Mouse (Mus musculus) ovary, adult 18-20 months (tissue): ENCODE data around the gene 3110040N11Rik.
"Not testable (repeated sequence)": the region's sequence is repeated elsewhere in the genome, so short reads cannot be mapped to it uniquely, and the experiment has no call there.

ENCODE experiments used
- DNase-seq: peaks from one replicate; pipeline ENCODE4 v3.0.0; 2022; ENCODE audit warnings: low spot score, mixed read lengths

Gene 3110040N11Rik

DNA sequence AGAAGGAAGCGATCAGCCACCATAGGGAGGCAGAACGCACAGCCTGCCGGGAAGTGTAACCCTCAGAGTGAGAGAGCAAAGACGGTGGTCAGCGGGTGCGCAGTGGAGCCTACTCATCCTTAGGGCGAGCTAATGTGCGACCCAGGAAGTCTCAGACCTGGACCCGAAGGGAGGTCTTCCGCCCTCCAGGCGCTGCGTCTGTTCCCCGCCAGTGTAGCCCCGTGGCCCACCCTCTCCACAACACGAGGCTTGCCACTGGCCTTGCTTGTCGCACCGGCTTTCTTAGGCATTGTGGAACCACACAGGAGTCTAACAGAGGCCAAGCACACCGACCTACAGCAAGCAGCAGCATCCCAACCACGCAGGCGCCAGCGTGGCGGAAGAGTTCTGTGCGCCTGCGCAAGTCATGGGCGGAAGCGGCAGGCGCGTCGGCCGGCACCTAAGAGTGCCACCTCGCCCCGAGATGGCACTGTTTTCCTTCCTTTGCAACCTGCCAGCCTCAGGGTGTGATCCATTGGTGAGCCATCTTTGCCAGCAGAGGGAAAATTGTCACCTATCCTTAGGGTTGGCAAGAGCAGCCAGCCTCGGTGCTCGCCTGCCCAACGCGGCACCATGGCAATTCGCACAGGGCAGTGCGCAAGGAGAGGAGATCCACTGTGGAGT lies at the start of gene 3110040N11Rik:
3110040N11Rik (minus strand) TSS at position 384 of the 663 bp plus-strand sequence.
- DNase-seq = peak; percentile 75

DNA sequence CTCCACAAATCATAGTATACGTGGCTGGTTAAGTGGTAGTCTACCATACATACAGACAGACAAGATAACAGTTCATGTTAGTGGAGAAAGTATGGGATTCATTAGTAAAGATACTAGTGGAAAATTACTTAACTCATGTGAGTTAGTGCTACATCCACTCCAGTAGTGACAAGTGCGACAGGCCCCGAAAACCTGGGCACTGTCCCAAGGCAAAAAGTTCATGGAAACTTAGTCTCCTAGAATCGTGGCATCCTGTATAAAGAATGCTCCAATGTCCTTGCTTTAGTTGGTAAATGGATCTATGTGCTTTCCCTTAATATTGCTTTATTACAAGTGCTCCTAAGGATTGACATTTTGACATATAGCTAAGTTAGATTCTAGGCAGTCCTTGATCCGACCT lies 48.5 kb upstream of the 3110040N11Rik start:
- DNase-seq = not testable (repeated sequence)

GRCm38 (mm10) chr7:81835430-81835829 lies 46.2 kb upstream of the 3110040N11Rik start:
- DNase-seq = no peak

GRCm38 (mm10) chr7:81834847-81835246 lies 45.6 kb upstream of the 3110040N11Rik start:
- no peak for DNase-seq

GRCm38 (mm10) chr7:81829379-81829894 lies 40.2 kb upstream of the 3110040N11Rik start, which contains the start of gene Btbd1:
Gene Btbd1, minus strand, starts transcription at chr7:81829431.
- DNase-seq = peak; percentile 75

GRCm38 (mm10) chr7:81828681-81829378 lies 39.6 kb upstream of the 3110040N11Rik start:
- peak; percentile 48 for DNase-seq

GRCm38 (mm10) chr7:81827806-81828667 lies 38.8 kb upstream of the 3110040N11Rik start:
- no peak for DNase-seq

DNA sequence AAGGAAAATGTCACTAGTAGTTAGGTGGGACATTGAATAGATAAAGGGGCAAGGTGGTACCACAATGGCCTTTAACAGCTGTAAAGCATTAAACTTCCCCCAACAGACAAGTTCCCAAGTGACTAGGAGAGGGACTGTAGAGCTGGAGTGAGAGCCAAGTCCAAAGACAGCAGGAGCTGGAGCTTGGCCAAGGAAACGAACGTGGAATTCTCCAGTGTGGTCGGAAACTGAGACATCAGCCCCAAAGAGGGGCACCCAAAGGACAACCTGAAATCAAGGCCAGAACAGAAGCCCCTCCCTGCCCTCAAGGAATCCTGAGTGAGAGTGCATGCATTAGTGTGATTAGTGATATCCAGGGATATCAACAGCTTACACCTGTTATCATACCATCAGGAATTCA lies 36.1 kb upstream of the 3110040N11Rik start:
- DNase-seq = no peak

GRCm38 (mm10) chr7:81824906-81825305 lies 35.6 kb upstream of the 3110040N11Rik start:
- DNase-seq = no peak

DNA sequence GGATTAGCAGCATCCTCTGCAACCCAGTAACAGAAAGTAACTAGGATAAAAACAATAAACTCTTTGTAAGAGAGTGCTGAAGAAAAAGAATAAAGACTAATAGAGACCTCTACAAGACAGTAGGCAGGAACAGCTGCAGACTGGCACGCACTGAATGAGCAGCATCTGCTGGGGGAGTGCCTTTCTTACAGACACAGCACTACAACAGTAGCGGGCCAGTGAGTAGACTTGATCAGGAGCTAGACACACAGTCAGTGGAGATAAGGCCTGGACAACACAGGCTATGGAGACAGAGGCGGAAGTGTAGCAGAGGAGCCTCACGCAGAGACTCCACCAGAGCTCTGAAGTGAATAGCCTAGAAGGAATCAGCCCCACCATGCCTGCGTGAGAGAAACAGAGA lies 16.8 kb upstream of the 3110040N11Rik start:
- no peak for DNase-seq

DNA sequence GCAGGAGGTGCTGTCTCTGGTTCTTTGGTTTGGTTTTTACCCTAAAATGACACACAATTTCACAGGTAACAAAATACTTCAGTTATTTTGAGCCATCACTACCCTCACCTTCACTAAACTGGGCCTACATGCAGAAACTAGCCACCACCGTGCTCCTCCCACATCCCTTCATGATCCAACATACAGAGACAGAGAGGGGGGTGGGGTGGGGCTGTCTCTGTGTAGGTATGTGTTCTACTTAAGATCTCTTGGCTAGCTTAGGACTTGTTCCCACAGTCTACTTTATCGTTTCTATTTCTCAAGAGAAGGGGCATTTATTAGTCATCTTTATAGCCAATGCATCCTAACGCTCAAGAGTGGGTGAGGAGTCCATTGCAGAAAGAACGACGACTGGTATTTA lies 742 bp downstream of the 3110040N11Rik start:
- DNase-seq = no peak

DNA sequence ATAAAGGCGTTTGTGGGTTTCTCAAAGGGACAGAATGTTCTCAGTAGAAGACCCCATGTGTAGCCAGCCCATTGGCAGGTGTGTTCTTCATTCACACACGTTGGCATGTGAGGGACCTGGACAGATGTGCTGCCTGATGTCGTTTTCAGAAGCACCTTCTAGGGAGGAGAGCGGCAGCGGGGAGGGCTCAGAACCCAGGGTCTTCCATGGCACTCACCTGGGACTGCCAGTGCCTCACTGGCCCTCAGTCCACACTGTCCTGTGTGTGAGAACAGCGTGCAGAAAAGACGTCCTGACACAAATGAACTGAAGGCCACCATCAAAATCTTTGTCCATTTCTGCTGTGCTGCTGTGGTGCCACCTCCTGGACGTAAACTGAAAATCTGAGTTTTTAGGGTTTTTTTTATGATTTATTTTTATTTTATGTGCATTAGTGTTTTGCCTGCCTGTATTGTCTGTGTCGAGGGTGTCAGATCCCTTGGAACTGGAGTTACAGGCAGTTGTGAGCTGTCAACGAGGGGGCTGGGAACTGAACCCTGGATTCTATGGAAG lies 11.5 kb downstream of the 3110040N11Rik start:
- DNase-seq = no peak

- no peak for DNase-seq
These were observed 14.0 kb downstream of the 3110040N11Rik start for GRCm38 (mm10) chr7:81775325-81775724.

- no peak for DNase-seq
These were observed 16.3 kb downstream of the 3110040N11Rik start for GRCm38 (mm10) chr7:81772786-81773539.

- DNase-seq = no peak
These were observed 26.0 kb downstream of the 3110040N11Rik start for GRCm38 (mm10) chr7:81763110-81763845.

DNA sequence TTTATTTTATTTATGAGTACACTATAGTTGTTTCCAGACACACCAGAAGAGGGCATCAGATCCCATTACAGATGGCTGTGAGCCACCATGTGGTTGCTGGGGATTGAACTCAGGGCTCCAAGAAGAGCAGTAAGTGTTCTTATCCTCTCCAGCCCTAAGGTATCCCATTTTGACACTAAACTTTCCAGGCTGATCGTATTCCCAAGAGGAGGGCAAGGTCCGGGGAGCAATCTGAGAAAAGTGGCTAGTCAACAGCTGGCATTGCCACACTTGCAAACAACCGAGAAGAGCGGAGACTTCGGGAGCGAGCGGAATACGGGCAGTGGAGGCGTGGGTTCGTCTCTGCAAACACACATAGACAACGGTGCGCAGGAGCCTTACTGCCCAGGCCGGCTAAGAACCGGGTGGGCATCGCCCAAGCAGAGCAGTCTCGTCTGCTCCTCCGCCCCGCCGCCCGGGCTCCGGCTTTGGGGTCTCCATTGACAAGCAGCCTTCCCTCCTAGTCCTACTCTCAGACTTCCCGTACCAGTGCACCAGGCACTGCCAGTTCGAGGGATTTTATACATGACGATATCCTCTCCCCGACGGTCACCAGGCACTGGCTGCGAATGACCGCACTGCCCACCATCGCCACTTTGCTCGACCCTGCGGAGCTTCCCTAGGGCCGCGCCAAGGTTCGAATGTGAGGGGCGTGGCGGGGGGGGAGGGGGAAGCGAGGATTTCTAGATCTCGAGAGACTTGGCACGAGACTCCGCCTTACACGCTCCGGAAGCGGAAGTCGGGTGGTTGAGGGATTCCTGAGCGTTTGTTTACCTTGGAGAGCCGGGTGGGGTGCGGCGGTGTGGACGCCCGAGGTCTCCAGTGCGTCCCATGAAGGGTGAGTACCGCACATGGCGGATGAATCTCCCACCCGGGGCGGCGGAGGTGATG lies 26.8 kb downstream of the 3110040N11Rik start, which contains the start of gene Ramac:
Ramac (plus strand) TSS at position 746 of the 930 bp plus-strand sequence.
- DNase-seq = peak; percentile 76

- no peak for DNase-seq
These were observed 41.3 kb downstream of the 3110040N11Rik start for GRCm38 (mm10) chr7:81747956-81748355.

DNA sequence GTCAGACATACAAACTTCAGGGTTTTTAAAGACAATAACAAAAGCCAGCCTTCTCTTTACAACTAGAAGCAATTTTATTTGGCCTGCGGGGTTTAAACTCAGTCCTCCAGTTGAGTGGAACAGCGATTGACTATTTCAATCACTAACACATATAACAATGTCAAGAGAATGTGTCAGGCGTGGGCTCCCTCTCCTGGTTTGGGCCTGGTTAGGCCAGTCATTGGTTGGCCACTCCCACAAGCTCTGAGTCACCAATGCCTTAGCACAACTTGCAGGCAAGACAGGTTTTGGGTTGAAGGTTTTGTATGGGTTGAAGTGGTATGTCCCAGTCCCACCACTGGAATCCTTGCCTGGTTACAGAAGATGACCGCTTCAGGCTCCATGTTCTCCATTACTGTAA lies 45.1 kb downstream of the 3110040N11Rik start:
- no peak for DNase-seq

- DNase-seq = no peak
These were observed 49.3 kb downstream of the 3110040N11Rik start for GRCm38 (mm10) chr7:81740010-81740409.
